Mouse (Mus musculus) forebrain, embryonic 11.5 days (tissue): ENCODE results near the gene P2rx4. TPM values are rescaled to one million over a fixed set of nuclear protein-coding genes. Genes with fewer than 3 reads are reported as not detected.

Experiments used
- ATAC-seq: fragments of 200-750 bp; cut with Nextera tagmentation; replicated peaks from 2 replicates; pipeline ENCODE4 v1.8.0; 2017; ENCODE audit warnings: moderate TSS enrichment; ENCODE audit not compliant: low FRiP score
- DNase-seq: peaks from one replicate; pipeline ENCODE4 v3.0.0-alpha.2; 2017; ENCODE audit warnings: low spot score
- H3K27ac ChIP-seq: fragments of 300-500 bp; sonication (generic); 2 replicates; pipeline ENCODE4 v1.5.1; 2014; ENCODE audit warnings: low read depth, low read length
- H3K27me3 ChIP-seq: fragments of 300-500 bp; sonication (generic); 2 replicates; pipeline ENCODE4 v1.6.1; 2014; ENCODE audit warnings: mild to moderate bottlenecking, low read length, mixed read lengths; ENCODE audit not compliant: control insufficient read depth, insufficient read depth
- H3K36me3 ChIP-seq: fragments of 300-500 bp; sonication (generic); 2 replicates; pipeline ENCODE4 v1.6.1; 2014; ENCODE audit warnings: mild to moderate bottlenecking, low read length, moderate library complexity, mixed read lengths; ENCODE audit not compliant: control insufficient read depth, insufficient read depth
- H3K4me1 ChIP-seq: fragments of 300-500 bp; sonication (generic); replicated peaks from 2 replicates; pipeline ENCODE4 v1.6.1; 2014; ENCODE audit warnings: low read length, mixed read lengths; ENCODE audit not compliant: control insufficient read depth, insufficient read depth
- H3K4me2 ChIP-seq: fragments of 300-500 bp; sonication (generic); 2 replicates; pipeline ENCODE4 v1.6.1; 2014; ENCODE audit warnings: low read depth, mild to moderate bottlenecking, low read length, moderate library complexity, mixed read lengths; ENCODE audit not compliant: severe bottlenecking
- H3K4me3 ChIP-seq: fragments of 300-500 bp; sonication (generic); 2 replicates; pipeline ENCODE4 v1.5.1; 2014; ENCODE audit warnings: low read depth, low read length
- H3K9ac ChIP-seq: fragments of 300-500 bp; sonication (generic); 2 replicates; pipeline ENCODE4 v1.6.1; 2014; ENCODE audit warnings: low read length
- H3K9me3 ChIP-seq: fragments of 300-500 bp; sonication (generic); 2 replicates; pipeline ENCODE4 v1.6.1; 2016; ENCODE audit warnings: low read length, mixed read lengths; ENCODE audit not compliant: control insufficient read depth
- WGBS: fragments of 180-500 bp; shearing (Covaris S2); extraction: QIAGEN DNeasy Blood & Tissue Kit; methylation state at CpG from one replicate; pipeline ENCODE4 v1.1.7; 2014; 5-methylcytosine and 5-hydroxymethylcytosine counted together
- polyA plus RNA-seq: library from polyadenylated mRNA; unstranded; fragments of >200 nt; fragmentation: Nextera tagmentation; extraction: Ambion mirVana; gene quantifications from 2 replicates; pipeline ENCODE4 v1.2.1, GENCODE M21; 2014

P2rx4 gene
- polyA plus RNA-seq, 1 experiment from 2014 or later: 5.5 TPM

DNA sequence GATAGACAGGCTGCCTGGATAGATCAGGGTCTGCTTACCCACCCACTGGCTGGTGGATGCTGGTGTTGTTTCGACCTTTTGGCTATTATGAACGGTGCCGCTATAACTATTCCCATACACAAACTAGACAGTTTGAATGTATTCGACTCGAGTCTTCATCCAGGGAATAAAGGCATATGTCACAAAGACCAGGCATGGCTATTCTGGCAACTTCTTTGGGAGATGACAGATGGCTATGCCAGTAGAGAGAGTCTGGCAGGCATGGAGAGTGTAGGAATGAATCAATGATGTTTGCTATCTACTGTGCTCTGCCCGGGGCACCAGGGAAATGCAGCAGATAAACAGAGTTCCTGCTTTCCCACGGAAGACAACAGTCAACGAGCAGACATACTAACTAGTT, 27.5 kb upstream of the P2rx4 start:
- no peak overlapping the region for H3K4me3 ChIP-seq
- no peak for DNase-seq
- no peak overlapping the region for H3K4me2 ChIP-seq
- H3K27me3 ChIP-seq: no peaks in the 10 kb centered on the region
- H3K9me3 ChIP-seq: no peaks in the 10 kb centered on the region
- no peak overlapping the region for H3K27ac ChIP-seq
- 90% methylated on average over 8 of the region's 8 CpGs for WGBS
- no peak overlapping the region for H3K9ac ChIP-seq
- no peaks in the 10 kb centered on the region for H3K36me3 ChIP-seq
- no peak for ATAC-seq
- no peaks in the 10 kb centered on the region for H3K4me1 ChIP-seq

DNA sequence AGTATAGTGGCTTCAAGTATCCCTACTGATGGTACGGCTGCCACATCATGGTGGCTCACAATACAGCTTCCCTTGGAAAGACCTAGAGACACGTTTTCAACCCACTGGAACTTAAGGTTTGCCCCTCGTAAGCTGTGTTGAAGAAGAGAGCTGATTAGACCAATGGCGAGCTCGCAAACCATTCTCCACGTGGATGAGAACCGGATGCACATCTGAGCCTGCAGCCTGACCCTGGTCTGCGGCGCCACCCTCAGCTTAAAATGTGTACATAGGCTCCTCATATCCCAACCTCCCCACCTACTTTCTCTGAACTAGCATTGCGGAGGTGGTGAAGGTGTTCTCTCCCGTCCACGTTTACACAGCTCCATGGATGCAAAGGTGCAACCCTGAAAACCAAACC, 26.1 kb upstream of the P2rx4 start:
- WGBS: 82% methylated on average over 12 of the region's 12 CpGs

DNA sequence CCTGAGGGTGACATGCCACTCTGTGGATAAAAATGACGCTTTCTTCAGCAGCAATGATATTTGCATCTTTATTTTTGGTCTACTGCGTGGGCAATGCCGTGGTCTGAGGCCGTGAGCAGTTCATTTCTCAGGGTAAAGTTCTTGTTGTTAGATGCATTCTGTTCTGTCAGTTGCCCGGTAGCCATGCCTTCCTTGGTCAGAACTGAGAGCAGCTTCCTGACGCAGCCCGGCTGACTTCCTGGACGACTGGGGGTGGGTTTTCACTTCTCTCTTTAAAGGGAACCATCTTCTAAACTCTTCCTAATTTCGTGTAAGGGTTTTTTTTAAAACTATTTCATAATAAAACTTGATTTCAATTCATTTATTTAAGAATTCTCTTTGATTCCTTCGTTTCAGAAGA, 23.4 kb upstream of the P2rx4 start:
- ATAC-seq: no peak
- Histone ChIP-seq H3K4me2 (no peak overlapping the region), H3K27ac (no peak overlapping the region), H3K36me3 (no peaks in the 10 kb centered on the region), H3K9ac (no peak overlapping the region), H3K4me3 (no peak overlapping the region), H3K9me3 (no peaks in the 10 kb centered on the region), H3K4me1 (no peaks in the 10 kb centered on the region), H3K27me3 (no peaks in the 10 kb centered on the region)
- no peak for DNase-seq
- WGBS: 86% methylated on average over 10 of the region's 10 CpGs

More for the DNA sequence above, 26.1 kb upstream of the P2rx4 start:
- Histone ChIP-seq H3K4me1 (no peaks in the 10 kb centered on the region), H3K27ac (no peak overlapping the region), H3K4me2 (no peak overlapping the region), H3K27me3 (no peaks in the 10 kb centered on the region), H3K36me3 (no peaks in the 10 kb centered on the region), H3K9me3 (no peaks in the 10 kb centered on the region), H3K9ac (no peak overlapping the region), H3K4me3 (no peak overlapping the region)
- ATAC-seq (no peak), DNase-seq (no peak)

DNA sequence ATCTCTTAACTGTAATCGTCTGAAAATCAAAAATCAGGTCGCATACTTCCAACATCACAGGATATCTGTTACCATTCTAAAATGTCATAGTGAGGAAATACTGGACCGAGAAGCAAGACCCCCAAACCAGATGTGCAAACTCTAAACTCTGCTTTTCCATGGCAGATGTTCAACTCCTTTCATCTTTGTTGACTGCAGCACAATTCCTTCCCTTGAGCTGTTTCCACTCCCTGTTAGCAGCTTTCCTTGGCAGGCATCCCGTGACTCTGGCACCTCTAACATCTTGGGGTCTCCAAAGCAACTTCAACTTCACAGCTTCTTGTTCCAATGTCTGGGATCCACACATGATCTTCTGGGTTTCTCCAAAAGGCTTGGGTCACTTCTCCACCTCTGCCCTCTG, 20.0 kb upstream of the P2rx4 start:
- DNase-seq (no peak), ATAC-seq (no peak)
- H3K27me3 ChIP-seq: no peaks in the 10 kb centered on the region
- no peaks in the 10 kb centered on the region for H3K36me3 ChIP-seq
- 93% methylated on average over 4 of the region's 4 CpGs for WGBS
- H3K9ac ChIP-seq: no peak overlapping the region
- H3K9me3 ChIP-seq: no peaks in the 10 kb centered on the region
- H3K4me1 ChIP-seq: no peaks in the 10 kb centered on the region
- no peak overlapping the region for H3K27ac ChIP-seq
- H3K4me2 ChIP-seq: no peak overlapping the region
- no peak overlapping the region for H3K4me3 ChIP-seq

DNA sequence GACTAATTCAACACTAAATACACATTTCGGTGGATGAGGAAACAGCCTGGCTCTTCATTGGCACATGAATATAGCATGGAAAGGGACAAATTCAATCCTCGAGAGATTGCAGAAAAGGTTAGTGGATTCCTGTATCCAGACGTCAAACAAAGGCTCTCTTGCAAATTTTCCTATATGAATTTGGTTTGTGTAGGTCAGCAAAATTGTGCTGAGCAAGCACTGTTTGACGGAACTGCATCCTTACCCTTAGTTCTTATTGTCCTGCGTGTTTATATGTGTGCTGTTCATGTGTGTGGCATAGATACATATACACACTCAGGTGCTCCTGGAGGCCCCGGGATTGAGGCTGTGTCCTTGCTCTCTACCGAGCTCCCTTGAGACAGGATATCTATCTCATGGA, 18.2 kb upstream of the P2rx4 start:
- H3K27ac ChIP-seq: no peak overlapping the region
- DNase-seq: no peak
- no peaks in the 10 kb centered on the region for H3K36me3 ChIP-seq
- WGBS: 93% methylated on average over 7 of the region's 7 CpGs
- peaks cover 4% of the 10 kb centered on the region; the same call in 1 of the 2 replicates for H3K4me1 ChIP-seq
- no peak overlapping the region for H3K4me3 ChIP-seq
- H3K27me3 ChIP-seq: no peaks in the 10 kb centered on the region
- no peak for ATAC-seq
- no peaks in the 10 kb centered on the region for H3K9me3 ChIP-seq
- no peak overlapping the region for H3K4me2 ChIP-seq
- no peak overlapping the region for H3K9ac ChIP-seq

DNA sequence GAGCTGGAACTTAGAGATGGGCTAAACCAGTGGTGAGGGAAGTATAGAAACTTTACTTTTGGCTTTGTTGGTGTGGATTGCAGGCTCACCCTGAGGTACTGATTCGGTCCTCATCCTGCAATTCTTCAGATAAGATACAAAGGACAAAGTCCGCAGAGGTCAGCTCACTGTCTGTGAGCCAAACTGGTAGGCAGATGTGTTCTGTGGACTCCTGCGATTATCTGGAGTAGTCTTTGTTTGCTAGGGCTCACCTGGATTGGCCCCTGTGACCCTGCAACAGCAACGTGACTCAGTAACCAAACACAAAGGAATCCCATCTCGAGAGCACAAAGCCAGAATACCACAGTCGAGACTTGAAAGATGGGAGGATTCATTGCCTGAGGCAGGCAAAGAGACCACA, 16.9 kb upstream of the P2rx4 start:
- 44% methylated on average over 6 of the region's 6 CpGs for WGBS
- H3K27me3 ChIP-seq: no peaks in the 10 kb centered on the region
- H3K4me1 ChIP-seq: peaks cover 4% of the 10 kb centered on the region; the same call in 1 of the 2 replicates
- no peak overlapping the region for H3K4me3 ChIP-seq
- no peaks in the 10 kb centered on the region for H3K9me3 ChIP-seq
- no peaks in the 10 kb centered on the region for H3K36me3 ChIP-seq
- no peak for DNase-seq
- no peak overlapping the region for H3K4me2 ChIP-seq
- no peak overlapping the region for H3K9ac ChIP-seq
- no peak overlapping the region for H3K27ac ChIP-seq
- ATAC-seq: no peak

DNA sequence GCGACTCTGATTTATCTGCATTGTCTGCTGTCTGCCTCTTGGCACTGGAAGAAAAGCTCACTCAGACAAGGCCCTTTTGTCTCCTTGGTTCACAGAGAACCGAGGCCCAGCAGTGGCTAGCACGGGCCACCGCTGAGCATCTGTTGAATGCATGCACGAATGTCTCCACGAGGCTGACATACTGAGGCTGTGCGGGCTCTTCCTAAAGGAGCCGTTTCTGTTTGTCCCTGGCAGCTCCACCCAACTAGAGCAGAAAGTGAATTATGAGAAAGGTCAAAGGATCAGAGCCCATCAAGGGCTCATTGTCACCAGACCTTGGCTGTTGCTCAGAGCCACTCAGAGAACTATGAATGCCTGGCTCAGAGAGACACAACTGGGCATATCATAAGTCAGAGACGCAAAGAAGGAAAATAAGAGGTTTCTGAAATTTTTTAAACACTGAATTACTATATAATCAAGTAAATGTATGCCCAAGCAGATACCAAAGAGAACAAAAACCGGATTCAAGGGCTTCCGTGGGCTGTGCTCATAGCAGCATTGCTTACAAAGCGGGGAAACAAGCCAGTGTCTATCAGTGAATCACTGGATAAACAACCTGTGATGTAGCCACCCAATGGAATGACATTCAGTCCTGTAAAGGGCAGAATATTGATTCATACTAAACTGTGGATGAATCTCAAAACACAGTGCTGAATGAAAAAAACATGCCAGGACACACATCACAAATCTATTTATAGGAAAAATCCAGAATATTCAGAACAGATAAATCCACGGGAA, 13.7 kb upstream of the P2rx4 start:
- 37% methylated on average over 13 of the region's 13 CpGs for WGBS
- Histone ChIP-seq H3K9ac (0 out of 2 replicates have a peak overlapping the region, but pooled peaks have one; percentile 7), H3K36me3 (no peaks in the 10 kb centered on the region), H3K27me3 (no peaks in the 10 kb centered on the region), H3K9me3 (no peaks in the 10 kb centered on the region), H3K4me3 (no peak overlapping the region), H3K27ac (peak overlapping the region; percentile 70; the same call in 1 of the 2 replicates), H3K4me2 (no peak overlapping the region), H3K4me1 (peaks cover 4% of the 10 kb centered on the region; the same call in 1 of the 2 replicates)
- DNase-seq: no peak
- no peak for ATAC-seq

DNA sequence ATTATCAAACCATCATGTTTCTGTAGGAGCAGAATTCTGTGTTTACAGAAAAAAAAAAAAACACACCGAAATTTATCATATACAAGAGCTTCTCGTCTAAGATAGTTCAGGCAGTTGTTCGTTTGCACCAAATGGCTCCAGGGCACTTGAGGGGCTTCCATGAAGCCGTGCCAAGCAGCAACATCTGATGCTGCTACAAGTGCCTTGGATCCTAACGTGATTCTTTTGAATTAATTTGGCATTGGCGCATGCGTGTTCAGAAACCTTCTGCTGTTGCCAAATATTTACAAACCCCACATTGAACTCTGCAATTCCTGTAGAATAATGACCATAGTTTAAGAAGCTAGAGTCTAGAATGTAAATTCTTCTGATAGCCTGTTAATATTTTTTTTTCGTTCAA, 11.8 kb upstream of the P2rx4 start:
- Histone ChIP-seq H3K27me3 (no peaks in the 10 kb centered on the region), H3K9me3 (no peaks in the 10 kb centered on the region), H3K4me1 (peaks cover 4% of the 10 kb centered on the region; the same call in 1 of the 2 replicates), H3K9ac (no peak overlapping the region), H3K4me2 (no peak overlapping the region), H3K27ac (no peak overlapping the region), H3K4me3 (no peak overlapping the region), H3K36me3 (no peaks in the 10 kb centered on the region)
- ATAC-seq: no peak
- DNase-seq: no peak
- 85% methylated on average over 8 of the region's 8 CpGs for WGBS
